Mouse (Mus musculus): ENCODE measurements at regions not wholly inside any gene's neighbourhood (a gene's known extent, or its start where the extent isn't known, plus 50 kb on each side); places are given as distances from the start of the nearest gene placed in this dataset.
A peak's percentile ranks its signal among the peaks of the same experiment; 100 is the strongest.

DNA sequence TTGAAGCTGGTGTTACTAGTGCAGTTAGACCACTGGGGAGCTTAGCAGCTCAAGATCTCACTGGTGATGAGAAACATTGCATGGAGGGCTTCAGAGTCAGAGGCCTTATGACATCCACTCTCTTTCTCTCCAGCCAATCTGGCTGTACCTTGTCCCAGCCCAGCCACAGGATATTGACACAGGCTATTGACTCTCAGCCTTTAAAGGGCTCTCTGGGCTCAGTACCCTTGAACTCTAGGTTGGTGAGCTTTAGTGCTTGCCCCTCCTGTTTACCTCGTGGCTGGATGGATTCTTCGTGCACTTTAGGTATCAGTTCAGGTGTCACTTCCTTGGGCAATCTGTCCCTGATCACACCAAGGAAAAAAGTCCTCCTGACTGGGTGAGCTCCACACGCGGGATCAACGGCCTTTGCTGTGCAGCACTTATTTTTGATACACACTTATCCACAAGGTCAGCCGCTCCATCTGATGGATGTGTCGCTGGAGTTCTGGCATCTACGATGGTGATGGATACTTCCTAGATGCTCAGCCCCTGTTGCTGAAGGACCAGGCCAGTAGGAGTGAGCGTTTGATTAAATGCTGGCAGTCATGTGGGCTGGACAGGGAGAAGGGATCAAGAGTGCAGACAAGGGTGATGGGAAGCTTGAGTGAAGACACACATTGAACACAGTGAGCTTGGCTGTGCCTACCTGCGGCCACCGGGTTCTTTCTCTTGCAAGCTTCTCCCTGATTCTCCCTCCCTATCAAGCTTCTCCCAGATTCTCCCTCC is 177.7 kb downstream of the Snx10 start:
- DNase-seq = no peak

GRCm38 (mm10) chr6:51702456-51703171 is 178.9 kb downstream of the Snx10 start:
- no peak for DNase-seq

- DNase-seq = no peak
Measured at GRCm38 (mm10) chr6:51708011-51708410, 184.3 kb downstream of the Snx10 start.

- DNase-seq = no peak
Measured at GRCm38 (mm10) chr6:51708668-51709339, 185.1 kb downstream of the Snx10 start.

DNA sequence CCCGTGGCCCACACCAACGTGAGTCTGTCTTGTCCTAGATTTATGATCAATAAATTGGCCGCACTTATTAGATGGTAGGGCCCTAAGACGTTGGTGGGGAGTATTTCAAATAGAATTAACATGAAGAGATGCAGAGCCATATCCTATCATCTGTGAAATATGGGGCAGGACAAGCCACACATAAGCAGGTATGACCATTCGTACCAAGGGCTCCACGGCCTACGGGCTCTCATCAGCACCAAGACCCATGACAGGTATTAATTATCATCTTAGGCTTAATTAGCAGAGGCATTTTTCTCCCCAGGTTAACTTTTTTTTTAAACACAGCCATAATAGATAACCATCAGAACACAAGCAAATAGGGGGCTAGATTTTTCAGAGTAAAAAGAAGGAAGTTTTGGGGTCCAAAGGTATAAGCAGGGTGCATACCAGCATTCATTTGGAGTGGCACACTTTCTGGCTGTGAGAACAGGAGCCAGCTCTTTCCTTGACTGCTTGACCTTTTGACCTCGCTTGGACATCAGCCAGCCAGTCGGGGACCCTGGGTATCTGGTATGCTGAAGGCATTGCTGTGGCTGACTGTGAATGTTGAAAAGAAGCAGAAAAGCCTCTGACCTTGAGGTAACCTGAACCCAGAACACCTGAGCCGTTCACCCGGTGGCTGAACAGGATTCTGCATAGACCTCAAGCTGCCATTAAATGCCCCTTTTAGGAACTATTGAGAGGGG is 185.8 kb downstream of the Snx10 start:
- DNase-seq = peak; percentile 31

DNA sequence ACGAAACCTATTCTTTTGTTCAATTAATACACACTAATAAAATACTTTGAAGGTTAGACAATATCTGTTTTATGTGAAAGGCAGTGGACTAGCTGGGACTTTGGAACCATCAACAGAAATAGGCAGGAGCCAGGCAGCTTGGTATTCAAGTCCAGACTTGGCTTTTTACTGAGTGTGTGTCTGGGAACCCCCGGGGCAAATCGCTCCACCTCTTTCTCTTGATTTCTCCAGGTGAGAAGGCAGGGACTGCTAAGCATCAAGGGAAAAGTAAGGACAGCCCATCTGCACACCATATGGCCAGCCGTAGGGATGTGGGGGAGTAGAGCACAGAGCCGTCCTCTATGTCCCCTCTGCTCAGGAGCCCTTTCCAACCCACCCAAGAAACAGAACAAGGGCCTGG is 186.5 kb downstream of the Snx10 start:
- DNase-seq = no peak

DNA sequence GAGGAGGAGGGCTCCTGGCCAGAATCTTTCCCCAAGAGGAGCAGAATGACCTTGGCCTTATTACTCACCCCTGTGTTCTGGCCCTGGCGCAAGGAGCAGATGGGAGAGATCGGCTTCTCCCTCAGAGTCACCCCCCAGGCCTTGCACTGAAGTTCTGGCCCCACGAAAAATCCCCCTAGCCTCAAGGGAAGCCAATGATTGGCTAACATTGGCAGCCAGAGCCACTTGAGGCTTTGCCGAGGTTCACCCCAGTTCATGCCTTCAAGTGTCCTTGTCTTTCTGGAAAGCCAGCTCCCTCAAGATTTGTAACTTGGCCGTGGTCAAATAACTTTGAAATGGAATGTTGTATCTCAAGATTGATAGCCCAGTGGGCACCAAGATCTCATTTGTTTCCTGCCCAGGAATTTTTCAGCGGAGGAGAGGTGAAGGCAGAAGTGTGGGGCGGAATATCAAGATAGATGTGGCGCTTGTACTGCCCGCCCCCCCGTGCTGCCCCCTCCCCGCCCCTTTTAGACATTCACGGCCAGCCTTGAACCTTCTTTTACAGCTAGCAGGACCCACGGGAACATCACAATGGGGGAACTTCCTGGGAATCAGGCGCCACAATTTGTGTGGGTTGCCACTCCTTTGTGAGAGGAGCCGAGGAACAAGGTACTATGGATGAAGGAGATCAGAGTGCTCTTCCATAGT is 187.4 kb downstream of the Snx10 start:
- DNase-seq = peak; percentile 63

DNA sequence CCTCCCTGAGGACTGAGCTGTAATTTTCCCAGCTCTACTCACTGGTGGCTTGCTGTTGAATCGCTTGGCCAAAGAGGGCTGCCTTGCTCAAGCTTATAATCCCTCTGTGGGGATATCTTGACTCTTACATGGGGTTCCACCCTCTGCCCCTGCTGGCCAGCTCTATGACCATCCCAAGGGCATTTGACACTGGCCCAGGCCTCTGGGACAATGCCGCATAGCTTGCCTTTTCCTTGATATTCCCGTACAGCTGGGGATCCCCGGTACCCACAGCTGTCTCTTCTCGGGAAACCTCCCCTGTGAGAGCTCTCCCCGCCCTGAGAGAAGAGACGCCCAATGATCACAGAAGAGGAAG is 187.9 kb downstream of the Snx10 start:
- DNase-seq = no peak

DNA sequence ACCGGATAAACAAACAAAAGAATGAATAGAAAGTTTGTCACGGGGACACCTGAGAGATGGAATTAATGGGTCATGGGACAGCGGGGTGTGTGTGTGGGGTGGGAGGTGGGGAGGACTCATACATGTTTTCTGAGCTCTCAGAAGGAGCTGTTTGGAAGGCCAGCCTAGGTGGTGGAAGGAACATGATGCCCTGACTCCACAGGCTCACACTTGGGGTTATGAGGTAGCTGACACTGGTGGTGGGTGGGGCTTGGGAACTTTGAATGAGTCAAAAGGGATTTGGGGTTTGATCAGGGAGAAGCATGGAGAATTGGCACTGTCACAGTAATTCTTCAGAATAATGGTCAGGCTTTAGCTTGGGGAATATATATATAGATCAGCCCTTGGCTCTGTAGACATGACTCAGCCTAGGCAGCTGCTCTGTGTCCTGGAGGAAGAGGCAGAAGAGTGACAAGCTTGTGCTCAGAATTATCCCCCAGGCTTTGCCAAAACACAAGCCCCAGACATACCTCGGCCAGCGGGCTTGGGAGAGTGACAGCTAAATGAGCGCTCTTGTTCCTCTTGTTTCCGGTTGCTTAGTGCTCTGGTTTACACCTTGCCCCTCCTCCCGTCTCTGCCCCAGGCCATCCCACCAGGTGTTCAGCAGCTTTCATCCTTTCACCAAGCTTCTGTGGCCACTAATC is 191.6 kb downstream of the Snx10 start:
- no peak for DNase-seq

DNA sequence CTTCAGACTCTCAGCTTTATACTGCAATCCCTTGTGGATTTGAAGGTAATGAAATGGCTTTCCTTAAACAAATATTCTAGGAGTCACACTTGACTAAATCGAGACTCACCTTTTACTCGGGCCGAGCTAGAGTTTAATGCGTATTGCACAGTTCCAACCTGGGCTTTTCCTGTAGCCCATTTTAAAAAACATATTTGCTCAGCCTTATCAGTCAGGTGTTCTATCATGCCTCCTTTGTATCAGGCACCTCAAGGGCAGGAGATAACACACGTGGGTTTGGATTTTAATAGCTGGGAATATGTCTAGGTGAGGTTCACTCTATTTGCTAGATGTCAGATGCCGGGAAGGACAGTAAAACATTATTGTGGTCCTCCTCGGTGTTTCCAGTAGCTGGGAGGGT is 193.7 kb downstream of the Snx10 start:
- DNase-seq = no peak

- DNase-seq = peak; percentile 32
Measured at GRCm38 (mm10) chr6:51720705-51721104, 197.0 kb downstream of the Snx10 start.

DNA sequence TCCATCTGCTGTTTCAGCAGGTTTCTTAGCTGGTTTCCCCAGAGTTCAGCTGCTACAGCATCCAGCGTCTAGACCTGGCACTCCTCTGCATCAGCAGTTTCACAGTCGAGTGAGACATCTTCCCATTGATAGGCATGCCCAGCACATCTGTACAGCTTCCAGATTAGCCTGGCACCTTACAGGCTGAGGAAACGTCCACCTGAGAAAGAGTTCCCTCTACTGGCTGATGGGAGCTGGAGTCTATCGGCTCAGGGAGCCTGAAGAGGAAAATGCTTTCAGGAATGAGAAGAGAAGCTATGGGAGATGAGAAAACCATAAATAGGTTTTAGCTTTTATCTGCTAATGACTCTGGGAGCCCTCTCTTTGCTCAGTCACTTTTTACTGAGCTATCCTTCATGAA is 199.4 kb downstream of the Snx10 start:
- DNase-seq = peak; percentile 20

- DNase-seq = no peak
Measured at GRCm38 (mm10) chr6:51727191-51727590, 203.5 kb downstream of the Snx10 start.

GRCm38 (mm10) chr6:51728816-51729562 is 205.3 kb downstream of the Snx10 start:
- DNase-seq = no peak

DNA sequence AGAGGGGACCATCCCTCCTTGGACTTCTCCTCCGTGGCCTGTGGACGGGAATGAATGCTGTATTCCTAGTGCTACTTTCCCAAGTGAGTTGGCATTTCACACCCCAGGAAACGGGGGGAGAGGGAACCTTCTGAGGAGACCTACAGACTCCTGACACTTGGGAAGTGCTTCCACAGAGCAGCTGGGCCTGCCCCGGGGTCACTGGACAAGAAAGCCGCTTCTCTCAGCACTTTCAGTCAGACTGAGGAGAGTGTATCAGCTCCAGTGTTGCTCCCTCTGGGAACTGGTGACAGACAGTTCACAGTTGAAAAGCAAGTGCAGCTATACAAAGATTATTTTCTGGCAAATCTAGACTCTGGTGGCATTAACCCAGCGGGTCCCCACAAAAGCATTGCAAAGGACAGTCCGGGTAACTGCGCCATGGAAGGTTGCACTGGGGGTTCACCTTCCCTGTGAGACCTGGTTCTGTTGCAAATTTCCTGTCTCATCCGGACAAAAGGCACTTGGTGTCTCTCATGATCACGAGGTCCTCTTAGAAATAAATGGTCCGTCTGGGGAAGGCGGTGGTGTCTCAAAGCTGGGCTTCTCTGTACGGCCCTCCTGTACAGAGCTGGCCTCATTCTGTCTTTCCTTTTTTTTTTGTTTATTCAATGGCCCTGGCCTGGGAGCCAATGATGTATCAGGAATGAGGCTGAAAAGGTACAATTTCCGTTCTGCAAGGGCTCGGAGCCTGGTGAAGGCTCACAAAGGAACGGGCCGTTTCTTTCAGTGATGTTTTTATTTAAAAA is 207.1 kb downstream of the Snx10 start:
- no peak for DNase-seq

DNA sequence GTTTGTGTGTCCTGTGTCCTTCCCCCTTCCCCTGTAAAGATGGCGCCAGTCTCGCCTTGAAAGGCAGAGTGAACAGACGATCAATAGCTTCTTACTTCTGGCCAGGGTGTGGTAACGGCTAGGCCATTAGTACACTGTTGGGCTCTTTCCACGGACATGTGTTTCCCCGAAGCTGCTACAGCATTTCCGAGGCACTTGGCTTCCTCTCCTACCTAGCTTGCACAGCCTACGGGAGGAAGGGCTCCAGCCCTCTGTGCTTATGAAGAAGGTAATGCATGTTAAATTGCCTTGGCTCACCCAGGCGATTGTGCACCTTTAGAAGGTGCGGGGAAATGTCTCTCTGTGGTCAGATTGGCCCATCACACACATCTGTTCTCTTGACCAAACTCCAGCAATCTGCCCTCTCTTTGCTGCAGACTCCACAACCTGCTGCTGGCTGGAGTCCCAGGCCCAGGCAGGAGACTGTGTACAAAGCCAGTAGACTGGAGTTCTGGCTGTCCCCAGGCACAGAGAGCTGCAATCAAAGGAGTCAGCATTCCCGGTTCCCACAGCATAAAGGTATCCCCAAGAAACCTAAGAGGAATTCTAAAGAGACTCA is 208.7 kb downstream of the Snx10 start:
- no peak for DNase-seq

DNA sequence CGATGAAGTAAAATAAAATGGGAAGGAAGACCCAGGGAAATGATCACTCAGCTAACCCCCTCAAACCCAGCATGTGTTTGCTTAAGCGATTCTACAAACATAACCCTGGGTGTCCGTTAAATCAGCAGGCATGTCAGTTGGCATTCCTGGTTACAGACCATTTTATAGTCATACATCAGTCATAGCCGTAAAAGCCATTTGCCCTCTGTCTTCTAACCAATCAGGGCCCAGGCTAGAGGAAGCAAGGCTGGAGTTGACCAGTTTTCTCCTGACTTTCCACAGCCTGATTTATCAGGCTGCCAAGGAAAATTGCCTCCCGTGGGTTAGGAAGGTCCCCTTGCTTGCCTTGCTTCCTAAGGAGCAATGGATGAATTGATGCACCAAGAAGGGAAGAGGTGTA is 212.3 kb downstream of the Snx10 start:
- DNase-seq = no peak

DNA sequence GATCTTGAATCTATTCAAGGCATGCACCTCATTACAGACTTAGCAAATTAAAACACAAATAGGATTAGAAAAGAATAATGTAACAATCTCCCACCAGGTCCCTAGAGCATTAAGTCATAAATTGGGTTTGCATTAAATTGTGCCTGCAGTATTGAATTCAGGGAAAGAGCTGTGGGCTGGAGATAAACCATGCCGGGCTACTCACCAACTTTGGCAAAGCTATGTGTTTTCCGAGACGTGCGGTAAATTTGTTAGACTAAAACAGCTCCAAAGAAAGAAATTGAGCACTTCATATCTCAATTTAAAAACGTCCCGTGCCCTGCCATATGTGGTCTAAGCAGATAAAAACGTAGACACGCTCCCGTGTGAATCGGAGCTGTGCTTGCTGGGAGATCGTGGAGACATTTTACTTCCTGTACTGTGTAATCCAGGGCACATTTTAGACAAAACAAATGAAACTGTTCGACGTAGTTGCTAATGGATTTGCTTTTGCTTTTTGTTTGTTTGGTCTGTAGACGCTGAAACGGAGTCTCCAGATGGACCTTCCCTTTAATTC is 219.5 kb downstream of the Snx10 start:
- DNase-seq = no peak

DNA sequence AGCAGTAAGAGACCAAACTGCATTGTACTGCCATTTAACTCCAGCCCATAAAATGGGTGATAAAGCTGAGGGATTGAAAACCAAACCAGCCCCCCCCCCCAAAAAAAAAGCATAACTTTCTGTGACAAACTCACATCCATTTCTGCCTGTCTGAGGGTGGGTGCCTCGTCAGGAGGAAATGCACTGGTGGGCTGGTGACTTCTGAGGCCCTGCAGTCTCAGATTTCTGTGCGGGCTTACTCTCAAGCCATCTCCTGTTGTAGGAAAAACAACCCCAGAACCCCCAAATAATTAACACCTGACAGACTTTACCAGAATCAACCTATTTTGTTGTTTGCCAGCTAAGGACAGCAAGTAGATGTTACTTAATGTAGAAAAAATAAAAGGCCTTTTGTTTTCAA is 220.9 kb downstream of the Snx10 start:
- DNase-seq = no peak

GRCm38 (mm10) chr6:51754239-51754681 is 230.6 kb downstream of the Snx10 start:
- no peak for DNase-seq

Measured in lung, postnatal 10 days (tissue).